Mouse (Mus musculus): ENCODE data around the gene Ccser2.

DNA sequence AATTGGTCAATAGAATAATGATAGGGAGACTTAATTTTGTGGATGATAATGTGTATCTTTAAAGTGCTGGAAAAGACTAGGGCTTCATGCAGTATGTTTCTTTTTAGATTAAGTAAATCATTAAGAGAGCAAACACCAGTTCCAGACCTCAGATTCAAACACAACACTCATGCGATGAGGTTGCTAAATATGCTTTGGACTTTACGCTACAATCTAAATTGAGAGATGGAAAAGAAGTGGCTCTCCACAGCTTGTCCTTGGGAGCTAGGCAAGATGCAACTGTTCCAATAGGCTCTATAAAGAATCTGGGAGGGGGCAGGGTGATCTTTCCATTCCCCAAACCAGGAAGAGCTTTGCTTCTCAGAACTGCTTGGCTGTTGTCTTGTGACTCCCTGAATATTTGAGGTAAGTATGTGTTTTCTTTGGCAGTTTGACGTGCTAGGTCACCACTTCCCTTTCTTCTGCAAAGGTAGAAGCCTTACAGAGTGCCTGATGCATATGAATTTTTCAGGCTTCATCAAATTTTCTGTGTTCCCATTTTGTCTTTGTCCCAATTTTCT is 1.4 kb upstream of the Ccser2 start:
- no peak for TF ChIP-seq CTCF (IDR thresholded peaks at IDR 0.05; ENCODE audit: extremely low read depth, insufficient read length, insufficient replicate concordance, low read depth, low read length)
- TF ChIP-seq POLR2A (IDR thresholded peaks at IDR 0.05; ENCODE audit: low read depth, low read length): no peak
